Mouse (Mus musculus) MEL (cell line): ENCODE measurements around the gene Sgsm2.

ENCODE experiments used
- BHLHE40 ChIP-seq: IDR thresholded peaks from 2 replicates; pipeline ENCODE4 v1.6.1; 2012; ENCODE audit warnings: low read depth, mild to moderate bottlenecking, inconsistent platforms, low read length, improper control_type of control experiment, borderline replicate concordance
- CTCF ChIP-seq, 3 experiments: IDR thresholded peaks in 2 of 3; conservative IDR thresholded peaks in 1 of 3; 2 replicates each; pipeline ENCODE4 v1.5.1; 2011 to 2012; ENCODE audit warnings: low read length in 3 of 3, low read depth in 2 of 3, mild to moderate bottlenecking in 2 of 3, improper control_type of control experiment in 1 of 3, inconsistent platforms in 1 of 3, mixed read lengths in 1 of 3, moderate library complexity in 1 of 3; ENCODE audit not compliant: control insufficient read depth in 1 of 3, insufficient read depth in 1 of 3, poor library complexity in 1 of 3, severe bottlenecking in 1 of 3
- EP300 ChIP-seq, 2 experiments: IDR thresholded peaks; 2 replicates each; pipeline ENCODE4 v1.6.1; 2011; ENCODE audit warnings: improper control_type of control experiment in 2 of 2, low read length in 2 of 2, low read depth in 1 of 2, mild to moderate bottlenecking in 1 of 2
- ETS1 ChIP-seq: IDR thresholded peaks from 2 replicates; pipeline ENCODE4 v1.6.1; 2012; ENCODE audit warnings: low read depth, mild to moderate bottlenecking, inconsistent platforms, low read length, improper control_type of control experiment, moderate library complexity
- POLR2A ChIP-seq, 2 experiments: IDR thresholded peaks; 2 replicates each; pipeline ENCODE4 v1.6.1; 2011 to 2012; ENCODE audit warnings: low read length in 2 of 2, mild to moderate bottlenecking in 2 of 2, control low read depth in 1 of 2, improper control_type of control experiment in 1 of 2, low read depth in 1 of 2, moderate library complexity in 1 of 2; ENCODE audit not compliant: control insufficient read depth in 1 of 2, insufficient read depth in 1 of 2, poor library complexity in 1 of 2
- POLR2AphosphoS2 ChIP-seq: IDR thresholded peaks from 2 replicates; pipeline ENCODE4 v1.6.1; 2011; ENCODE audit warnings: low read length, improper control_type of control experiment
- SMC3 ChIP-seq: IDR thresholded peaks from 2 replicates; pipeline ENCODE4 v1.6.1; 2011; ENCODE audit warnings: low read depth, low read length, improper control_type of control experiment

- TF ChIP-seq CTCF (IDR thresholded peaks at IDR 0.05 in 2 of 3, conservative IDR thresholded peaks at IDR 0.05 in 1 of 3; ENCODE audit: control insufficient read depth in 1 of 3, insufficient read depth in 1 of 3, low read depth in 2 of 3, low read length in 3 of 3, poor library complexity in 1 of 3, severe bottlenecking in 1 of 3) (peak in 1 of 3 experiments; percentile 40; a peak in 2 of 6 replicates), POLR2AphosphoS2 (no peak), BHLHE40 (no peak), POLR2A (IDR thresholded peaks at IDR 0.05; ENCODE audit: control insufficient read depth in 1 of 2, insufficient read depth in 1 of 2, low read depth in 1 of 2, low read length in 2 of 2, poor library complexity in 1 of 2) (no peak), EP300 (IDR thresholded peaks at IDR 0.05; ENCODE audit: low read depth in 1 of 2, low read length in 2 of 2) (no peak), ETS1 (no peak), SMC3 (peak; percentile 36; the same call in 1 of the 2 replicates)
Observed at GRCm38 (mm10) chr11:74821463-74821862, 75.4 kb downstream of the Sgsm2 start.
